Mouse (Mus musculus) inflammation-experienced regulatory T-cells, adult 6 months (primary cell): ENCODE measurements around the gene Rilp. TPM values are rescaled to one million over a fixed set of nuclear protein-coding genes. Genes with fewer than 3 reads are reported as not detected.
A peak's percentile ranks its signal among the peaks of the same experiment; 100 is the strongest.
"Not testable (repeated sequence)": the region's sequence is repeated elsewhere in the genome, so short reads cannot be mapped to it uniquely, and the experiment has no call there.

Experiments
- ATAC-seq: one replicate; pipeline ENCODE4 v1.8.0; 2017
- polyA plus RNA-seq, 3 experiments: library from polyadenylated mRNA; unstranded; fragments of 100-300 nt; shearing (Covaris generic); gene quantifications; one replicate each; pipeline ENCODE4 v1.2.1; 2017

Gene Rilp
- polyA plus RNA-seq, 3 experiments from 2014 or later, result not detected

GRCm38 (mm10) chr11:75534286-75535033 is 24.6 kb downstream of the Rilp start:
- no peak for ATAC-seq

- ATAC-seq, result no peak
Measured at GRCm38 (mm10) chr11:75535106-75535795, 25.4 kb downstream of the Rilp start.

- no peak for ATAC-seq
Measured at GRCm38 (mm10) chr11:75536255-75537024, 26.5 kb downstream of the Rilp start.

- no peak for ATAC-seq
Measured at GRCm38 (mm10) chr11:75537025-75537414, 27.1 kb downstream of the Rilp start.

DNA sequence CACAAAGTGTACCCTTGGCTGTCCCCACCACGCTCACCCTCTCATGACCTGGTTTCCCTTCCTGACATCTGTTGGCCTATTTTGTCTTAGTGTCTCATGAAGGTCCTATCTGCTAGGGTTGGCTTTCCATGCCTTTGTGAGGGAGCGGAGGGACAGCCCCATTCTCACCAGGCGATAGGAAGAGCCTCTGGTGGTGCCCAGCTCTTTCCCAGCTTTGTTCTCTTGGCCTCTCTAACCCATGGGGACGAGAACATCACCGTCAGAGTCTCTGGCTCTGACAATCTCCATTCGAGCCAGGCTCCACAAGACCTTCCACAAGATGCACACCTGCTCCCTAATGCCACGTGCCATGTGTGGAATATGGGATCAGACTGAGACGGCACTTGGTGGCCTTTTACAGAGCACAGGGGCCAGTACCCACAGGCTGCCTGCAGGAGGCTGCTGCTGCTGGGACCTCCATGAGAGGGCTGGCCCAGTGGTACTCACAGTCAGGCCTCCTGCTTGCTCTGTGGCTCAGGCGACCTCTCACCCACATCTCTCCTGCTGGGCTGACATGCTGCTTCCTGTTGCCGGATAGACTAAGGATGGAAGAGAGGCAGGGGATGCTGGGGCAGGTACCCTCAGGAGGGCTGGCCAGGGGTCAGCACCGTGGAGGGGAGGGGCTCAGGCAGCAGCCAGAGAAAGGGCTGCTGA is 27.7 kb downstream of the Rilp start:
- ATAC-seq, result peak; percentile 33

- peak; percentile 9 for ATAC-seq
Measured at GRCm38 (mm10) chr11:75538184-75538969, 28.5 kb downstream of the Rilp start.

DNA sequence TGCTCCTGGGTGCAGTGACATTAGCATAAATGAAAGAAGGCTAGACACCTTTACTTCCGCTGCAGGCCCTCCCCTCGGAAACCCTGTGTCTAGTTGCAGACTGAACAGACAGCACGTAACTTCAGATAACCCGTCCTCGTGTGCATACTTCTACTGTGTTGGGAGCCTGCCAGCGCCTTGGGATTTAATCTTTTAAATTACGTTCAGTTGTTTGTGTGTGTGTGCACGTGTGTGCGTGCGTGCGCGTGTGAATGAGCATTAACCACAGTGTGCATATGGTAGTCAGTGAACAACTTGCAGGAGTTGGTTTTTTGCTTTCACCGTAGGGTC is 29.0 kb downstream of the Rilp start:
- peak; percentile 72 for ATAC-seq

GRCm38 (mm10) chr11:75540209-75540608 is 30.3 kb downstream of the Rilp start:
- ATAC-seq, result no peak

DNA sequence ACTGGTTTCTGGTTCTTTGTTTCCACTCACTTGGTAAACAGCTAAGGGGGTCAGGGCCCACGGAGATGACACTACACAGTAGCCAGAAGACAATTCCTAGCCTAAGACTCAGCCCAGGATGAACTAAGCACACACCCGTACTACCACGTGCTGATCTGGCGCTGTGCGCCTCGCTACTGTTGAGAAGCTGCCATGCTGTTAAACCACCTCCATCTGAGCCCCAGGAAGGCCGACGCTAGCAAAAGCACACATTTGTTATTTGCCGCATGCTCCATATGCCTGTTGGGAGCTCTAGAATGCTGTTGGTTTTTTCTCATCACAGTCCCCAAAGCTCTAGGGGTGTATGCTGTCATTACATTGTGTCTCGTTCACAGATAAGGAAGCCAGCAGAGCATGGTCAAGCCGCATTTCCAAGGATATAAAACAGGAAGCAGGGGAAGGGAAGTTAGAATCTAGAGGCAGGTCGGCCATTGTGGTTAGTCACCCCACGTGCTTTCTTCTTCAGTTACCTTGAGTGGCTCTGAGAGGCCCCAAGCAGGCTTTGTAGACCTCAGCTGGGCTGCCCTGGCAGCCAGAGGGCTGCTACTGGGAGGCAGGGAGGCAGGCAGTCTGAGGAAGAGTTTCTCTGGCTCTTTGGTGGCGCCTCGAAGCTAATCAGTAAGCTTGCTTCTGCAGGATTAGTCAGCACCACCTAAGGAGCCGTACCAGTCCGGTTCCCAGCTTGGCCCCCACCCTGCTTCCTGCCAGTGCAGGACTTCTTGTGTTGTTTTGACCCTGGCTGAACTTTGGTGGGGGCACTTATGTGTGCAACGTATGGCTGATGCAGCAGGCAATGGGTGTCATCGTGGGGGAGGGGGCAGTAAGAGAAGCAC is 31.1 kb downstream of the Rilp start:
- peak; percentile 27 for ATAC-seq

GRCm38 (mm10) chr11:75544713-75545112 is 34.8 kb downstream of the Rilp start:
- ATAC-seq, result no peak

- no peak for ATAC-seq
Measured at GRCm38 (mm10) chr11:75546057-75546456, 36.2 kb downstream of the Rilp start.

- ATAC-seq, result peak; percentile 46
Measured at GRCm38 (mm10) chr11:75549658-75550111, 39.8 kb downstream of the Rilp start.

DNA sequence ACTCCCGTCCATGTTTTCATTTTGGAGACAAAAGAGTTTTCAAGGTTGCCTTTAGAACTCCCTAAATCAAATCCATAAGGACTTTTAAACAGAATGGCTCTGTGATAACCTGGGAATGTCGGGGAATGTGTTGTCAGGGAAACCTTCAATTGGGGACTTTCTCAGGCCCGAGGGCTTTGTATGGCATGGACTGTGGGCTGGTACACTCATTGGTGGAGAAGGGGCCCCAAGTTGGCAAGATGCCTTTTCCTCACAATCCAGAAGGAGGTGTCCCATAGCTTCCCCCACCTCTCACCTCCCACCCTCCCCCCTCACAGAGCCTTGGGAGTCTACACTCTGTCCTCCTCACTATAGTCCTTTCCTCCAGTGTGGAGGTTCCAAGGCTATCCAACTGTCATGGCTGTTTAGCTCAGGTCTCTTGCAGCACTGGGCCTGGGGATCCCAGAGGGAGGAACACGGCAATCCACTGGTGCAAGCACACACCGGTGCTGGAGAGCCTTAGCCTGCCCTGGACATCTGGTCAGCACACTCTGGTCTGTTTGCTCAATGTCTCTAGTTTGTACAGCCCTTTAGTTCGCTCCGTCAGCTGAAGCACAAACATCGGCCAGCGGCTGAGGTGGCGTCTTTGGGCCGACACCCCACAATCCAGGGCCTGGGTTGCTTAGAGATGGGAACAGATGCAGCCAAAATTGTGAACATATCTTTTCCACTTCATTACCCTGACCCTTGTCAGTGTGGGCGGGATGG is 40.5 kb downstream of the Rilp start:
- ATAC-seq, result no peak

- no peak for ATAC-seq
Measured at GRCm38 (mm10) chr11:75551321-75551720, 41.4 kb downstream of the Rilp start.

- no peak for ATAC-seq
Measured at GRCm38 (mm10) chr11:75551961-75552441, 42.1 kb downstream of the Rilp start.

- no peak for ATAC-seq
Measured at GRCm38 (mm10) chr11:75552906-75553482, 43.1 kb downstream of the Rilp start.

GRCm38 (mm10) chr11:75556006-75556405 is 46.1 kb downstream of the Rilp start:
- not testable (repeated sequence) for ATAC-seq

DNA sequence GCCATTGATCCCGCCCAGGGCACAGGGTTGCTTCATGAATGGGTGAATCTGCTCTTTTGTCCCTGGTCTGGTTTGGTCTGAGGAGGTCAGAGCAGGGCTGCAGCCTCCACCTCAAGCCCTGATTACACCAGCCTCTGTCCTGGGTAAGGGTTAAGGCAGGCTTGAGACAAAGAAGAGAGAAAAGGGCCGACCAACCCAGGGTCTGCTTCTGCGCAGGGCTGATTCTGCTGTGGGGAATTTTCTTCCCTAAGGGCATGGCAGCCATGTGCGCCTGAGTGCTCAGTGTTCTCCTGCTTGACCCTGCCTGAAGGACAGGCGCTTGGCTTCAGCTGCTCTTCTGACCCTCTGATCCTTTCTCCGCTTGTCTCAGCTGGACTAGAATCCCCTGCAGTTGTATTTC is 47.2 kb downstream of the Rilp start:
- ATAC-seq, result no peak

- no peak for ATAC-seq
Measured at GRCm38 (mm10) chr11:75558101-75558500, 48.2 kb downstream of the Rilp start.
